Mouse (Mus musculus) brain, adult 2 months (tissue): ENCODE data around the gene Rassf5.
A peak's percentile ranks its signal among the peaks of the same experiment; 100 is the strongest.

Experiments used
- DNase-seq: peaks from one replicate; pipeline ENCODE4 v3.0.0; 2011; ENCODE audit warnings: low read depth, low spot score

Gene Rassf5

GRCm38 (mm10) chr1:131139102-131140095 is 105.7 kb downstream of the Rassf5 start:
- DNase-seq, result no peak

- DNase-seq, result peak; percentile 95
Observed at GRCm38 (mm10) chr1:131138191-131139016, 106.7 kb downstream of the Rassf5 start, which contains the start of gene Dyrk3. Dyrk3 (minus strand) TSS chr1:131138340.

GRCm38 (mm10) chr1:131137717-131138118 is 107.3 kb downstream of the Rassf5 start:
- peak; percentile 32 for DNase-seq

DNA sequence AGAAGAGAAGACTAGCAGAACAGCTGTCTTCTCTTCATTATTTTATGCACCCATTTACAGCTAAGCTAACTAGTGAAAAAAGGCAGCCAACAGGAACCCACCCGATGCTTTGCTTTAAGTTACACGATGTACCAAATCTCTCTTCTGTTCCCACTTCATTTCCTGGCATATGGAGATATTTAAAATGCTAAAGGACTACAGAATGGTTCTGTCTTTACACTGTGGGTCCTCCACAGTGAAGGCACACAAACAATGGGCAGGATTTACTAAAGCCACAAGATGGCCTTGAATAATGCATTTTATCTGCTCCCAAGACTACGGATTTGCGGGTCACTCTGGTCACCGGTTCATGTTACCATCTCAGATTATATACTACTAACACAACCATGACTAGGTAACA is 107.9 kb downstream of the Rassf5 start:
- no peak for DNase-seq

GRCm38 (mm10) chr1:131135960-131136629 is 109.0 kb downstream of the Rassf5 start:
- DNase-seq, result no peak

DNA sequence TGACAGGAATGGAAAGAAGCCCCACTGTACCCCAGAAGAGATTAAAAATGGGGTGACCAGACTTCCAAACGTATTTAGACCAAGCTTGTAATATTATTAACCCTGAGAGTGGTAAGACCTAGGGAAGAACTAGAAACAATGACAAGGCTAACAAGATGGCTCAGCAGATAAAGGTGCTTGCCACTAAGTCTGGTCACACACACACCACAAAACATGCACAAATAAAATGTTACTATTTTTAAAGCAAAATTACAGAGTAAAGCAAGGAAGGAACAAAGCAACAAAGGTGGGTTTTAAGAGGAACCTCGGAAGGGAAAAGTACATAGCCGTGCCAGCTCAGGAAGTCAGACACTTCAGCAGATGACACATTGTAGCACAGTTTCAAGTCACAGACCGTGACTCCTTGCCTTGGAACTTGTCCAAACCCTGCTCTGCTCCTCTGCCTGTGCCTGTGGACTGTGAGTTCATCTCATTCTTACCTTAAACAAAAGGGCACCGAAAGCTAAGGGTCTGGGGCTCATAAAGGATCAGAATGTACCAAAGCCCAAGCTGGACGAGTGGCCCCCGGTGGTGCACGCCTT is 110.0 kb downstream of the Rassf5 start:
- DNase-seq, result peak; percentile 57

DNA sequence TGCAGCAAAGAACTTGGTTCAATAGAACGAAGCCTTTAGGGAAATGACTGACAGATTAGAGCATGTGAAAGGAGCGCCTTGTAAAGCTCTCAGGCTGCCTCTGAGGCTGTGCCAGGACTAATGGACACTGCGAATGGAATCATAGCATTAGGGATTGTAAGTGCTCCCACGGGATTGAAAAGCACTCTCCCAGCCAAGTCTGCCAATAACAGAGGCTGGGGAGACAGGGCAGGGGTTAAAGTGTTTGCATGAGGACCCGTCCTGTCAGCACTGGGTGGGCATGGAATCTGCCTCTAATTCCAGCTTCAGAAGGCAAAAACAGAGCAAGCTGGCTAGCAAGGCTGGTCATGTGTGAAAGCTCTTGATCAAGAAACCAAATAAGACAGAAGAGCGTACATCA is 110.8 kb downstream of the Rassf5 start:
- no peak for DNase-seq
